Mouse (Mus musculus): ENCODE data around the gene Plek.
"Not testable (repeated sequence)": the region's sequence is repeated elsewhere in the genome, so short reads cannot be mapped to it uniquely, and the experiment has no call there.

Plek gene

GRCm38 (mm10) chr11:17051545-17052475, at the start of gene Plek, which contains the start of gene Cnrip1:
TSS of gene Plek (minus strand) at chr11:17052381.
TSS of gene Cnrip1 (plus strand) at chr11:17051586.
- peak; percentile 84 for DNase-seq (ENCODE audit: low spot score)

- DNase-seq (ENCODE audit: low spot score): no peak
Observed at GRCm38 (mm10) chr11:17086106-17086505, 33.9 kb upstream of the Plek start.

GRCm38 (mm10) chr11:17083866-17084265, 31.7 kb upstream of the Plek start:
- DNase-seq (ENCODE audit: low spot score): peak; percentile 8

- peak; percentile 5 for DNase-seq (ENCODE audit: low spot score)
Observed at GRCm38 (mm10) chr11:17083455-17083854, 31.3 kb upstream of the Plek start.

- DNase-seq (ENCODE audit: low spot score): peak; percentile 69
Observed at GRCm38 (mm10) chr11:17082953-17083352, 30.8 kb upstream of the Plek start.

- no peak for DNase-seq (ENCODE audit: low spot score)
Observed at GRCm38 (mm10) chr11:17082086-17082485, 29.9 kb upstream of the Plek start.

- DNase-seq (ENCODE audit: low spot score): peak; percentile 5
Observed at GRCm38 (mm10) chr11:17075656-17076055, 23.5 kb upstream of the Plek start.

GRCm38 (mm10) chr11:17069360-17069759, 17.2 kb upstream of the Plek start:
- DNase-seq (ENCODE audit: low spot score): not testable (repeated sequence)

GRCm38 (mm10) chr11:17052476-17053049, 382 bp upstream of the Plek start:
- peak; percentile 62 for DNase-seq (ENCODE audit: low spot score)

- DNase-seq (ENCODE audit: low spot score): peak; percentile 3
Observed at GRCm38 (mm10) chr11:17045806-17046205, 6.4 kb downstream of the Plek start.

- DNase-seq (ENCODE audit: low spot score): no peak
Observed at GRCm38 (mm10) chr11:17023984-17024383, 28.2 kb downstream of the Plek start.

- no peak for DNase-seq (ENCODE audit: low spot score)
Observed at GRCm38 (mm10) chr11:17023206-17023605, 29.0 kb downstream of the Plek start.

GRCm38 (mm10) chr11:17019328-17019727, 32.9 kb downstream of the Plek start:
- DNase-seq (ENCODE audit: low spot score): no peak

GRCm38 (mm10) chr11:17012948-17013347, 39.2 kb downstream of the Plek start:
- no peak for DNase-seq (ENCODE audit: low spot score)

- DNase-seq (ENCODE audit: low spot score): no peak
Observed at GRCm38 (mm10) chr11:17008498-17008941, 43.7 kb downstream of the Plek start.

- no peak for DNase-seq (ENCODE audit: low spot score)
Observed at GRCm38 (mm10) chr11:17007517-17008173, 44.5 kb downstream of the Plek start.

- DNase-seq (ENCODE audit: low spot score): not testable (repeated sequence)
Observed at GRCm38 (mm10) chr11:17006526-17006925, 45.7 kb downstream of the Plek start.

- no peak for DNase-seq (ENCODE audit: low spot score)
Observed at GRCm38 (mm10) chr11:17004899-17005846, 47.0 kb downstream of the Plek start.

- no peak for DNase-seq (ENCODE audit: low spot score)
Observed at GRCm38 (mm10) chr11:17003757-17004156, 48.4 kb downstream of the Plek start.

GRCm38 (mm10) chr11:17002739-17003373, 49.3 kb downstream of the Plek start:
- DNase-seq (ENCODE audit: low spot score): no peak
